Mouse (Mus musculus) neural tube, embryonic 13.5 days (tissue): ENCODE data around the gene Exoc6b. TPM values are rescaled to one million over a fixed set of nuclear protein-coding genes. Genes with fewer than 3 reads are reported as not detected.

Source experiments
- ATAC-seq: fragments of 200-750 bp; cut with Nextera tagmentation; 2 replicates; pipeline ENCODE4 v1.8.0; 2017; ENCODE audit warnings: low read depth, mild to moderate bottlenecking, moderate TSS enrichment, moderate library complexity
- H3K27ac ChIP-seq: fragments of 300-500 bp; sonication (generic); replicated peaks from 2 replicates; pipeline ENCODE4 v1.5.1; 2015; ENCODE audit warnings: moderate library complexity, mild to moderate bottlenecking, inconsistent platforms
- H3K27me3 ChIP-seq: fragments of 300-500 bp; sonication (generic); 2 replicates; pipeline ENCODE4 v1.6.1; 2015; ENCODE audit warnings: mild to moderate bottlenecking, inconsistent platforms
- H3K36me3 ChIP-seq: fragments of 300-500 bp; sonication (generic); 2 replicates; pipeline ENCODE4 v1.6.1; 2015; ENCODE audit warnings: mild to moderate bottlenecking, inconsistent platforms
- H3K4me1 ChIP-seq: fragments of 300-500 bp; sonication (generic); replicated peaks from 2 replicates; pipeline ENCODE4 v1.6.1; 2015; ENCODE audit warnings: inconsistent platforms
- H3K4me2 ChIP-seq: fragments of 300-500 bp; sonication (generic); 2 replicates; pipeline ENCODE4 v1.6.1; 2015; ENCODE audit warnings: inconsistent platforms, mild to moderate bottlenecking, moderate library complexity
- H3K4me3 ChIP-seq: fragments of 300-500 bp; sonication (generic); 2 replicates; pipeline ENCODE4 v1.5.1; 2015; ENCODE audit warnings: mild to moderate bottlenecking, inconsistent platforms
- H3K9ac ChIP-seq: fragments of 300-500 bp; sonication (generic); 2 replicates; pipeline ENCODE4 v1.6.1; 2015; ENCODE audit warnings: moderate library complexity, mild to moderate bottlenecking, inconsistent platforms
- H3K9me3 ChIP-seq: fragments of 300-500 bp; sonication (generic); 2 replicates; pipeline ENCODE4 v1.6.1; 2016; ENCODE audit warnings: inconsistent platforms
- WGBS: fragments of 180-500 bp; shearing (Covaris S2); methylation state at CpG from one replicate; pipeline ENCODE4 v1.1.7; 2015; 5-methylcytosine and 5-hydroxymethylcytosine counted together
- polyA plus RNA-seq: library from polyadenylated mRNA; unstranded; fragments of >200 nt; fragmentation: Nextera tagmentation; extraction: Ambion mirVana; gene quantifications from 2 replicates; pipeline ENCODE4 v1.2.1, GENCODE M21; 2015

The Exoc6b gene
- polyA plus RNA-seq, 1 experiment from 2014 or later: 41.4 TPM

GRCm38 (mm10) chr6:84693204-84693603 is 376.1 kb downstream of the Exoc6b start:
- 53% methylated on average over 2 of the region's 2 CpGs for WGBS
- no peak for ATAC-seq
- no peak overlapping the region for H3K27ac ChIP-seq

GRCm38 (mm10) chr6:84691907-84692306 is 377.4 kb downstream of the Exoc6b start:
- H3K9ac ChIP-seq: no peak overlapping the region
- no peak overlapping the region for H3K4me3 ChIP-seq
- no peak overlapping the region for H3K4me2 ChIP-seq
- peaks cover 12% of the 10 kb centered on the region; the same call in 1 of the 2 replicates for H3K4me1 ChIP-seq
- no peaks in the 10 kb centered on the region for H3K27me3 ChIP-seq
- no peak overlapping the region for H3K27ac ChIP-seq
- WGBS: 89% methylated on average over 3 of the region's 3 CpGs
- ATAC-seq: no peak
- 0 out of 2 replicates have a peak, but pooled peaks cover 4% of the 10 kb centered on the region for H3K36me3 ChIP-seq
- H3K9me3 ChIP-seq: no peaks in the 10 kb centered on the region

More at GRCm38 (mm10) chr6:84693204-84693603, 376.1 kb downstream of the Exoc6b start:
- peaks cover 25% of the 10 kb centered on the region for H3K4me1 ChIP-seq
- no peak overlapping the region for H3K9ac ChIP-seq
- 0 out of 2 replicates have a peak, but pooled peaks cover 2% of the 10 kb centered on the region for H3K36me3 ChIP-seq
- H3K4me3 ChIP-seq: no peak overlapping the region
- no peak overlapping the region for H3K4me2 ChIP-seq
- no peaks in the 10 kb centered on the region for H3K27me3 ChIP-seq
- no peaks in the 10 kb centered on the region for H3K9me3 ChIP-seq

DNA sequence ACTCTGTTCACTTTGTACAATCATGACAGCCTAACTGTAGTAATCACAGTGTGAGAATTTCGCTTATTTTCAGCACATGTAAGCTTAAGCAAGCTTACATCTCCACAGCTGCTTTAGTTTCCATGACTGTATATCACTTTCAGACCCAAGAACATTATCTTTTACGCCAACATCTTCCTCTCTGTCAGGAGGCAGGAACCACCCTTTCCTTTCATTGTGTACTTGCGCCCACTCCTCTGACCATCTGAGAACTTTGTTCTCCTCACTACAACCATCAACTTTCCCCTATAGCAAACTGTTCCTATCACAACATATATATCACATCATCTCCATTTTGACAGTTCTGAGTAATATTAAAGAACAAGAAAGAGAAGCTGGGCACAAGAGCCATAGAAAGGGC is 391.5 kb downstream of the Exoc6b start:
- 0 out of 2 replicates have a peak, but pooled peaks cover 5% of the 10 kb centered on the region for H3K36me3 ChIP-seq
- H3K9me3 ChIP-seq: peaks cover 6% of the 10 kb centered on the region
- H3K9ac ChIP-seq: no peak overlapping the region
- no peak overlapping the region for H3K4me3 ChIP-seq
- no peak overlapping the region for H3K4me2 ChIP-seq
- WGBS: 82% methylated on average over 3 of the region's 3 CpGs
- H3K27me3 ChIP-seq: no peaks in the 10 kb centered on the region
- H3K27ac ChIP-seq: no peak overlapping the region
- ATAC-seq: no peak
- H3K4me1 ChIP-seq: no peaks in the 10 kb centered on the region

DNA sequence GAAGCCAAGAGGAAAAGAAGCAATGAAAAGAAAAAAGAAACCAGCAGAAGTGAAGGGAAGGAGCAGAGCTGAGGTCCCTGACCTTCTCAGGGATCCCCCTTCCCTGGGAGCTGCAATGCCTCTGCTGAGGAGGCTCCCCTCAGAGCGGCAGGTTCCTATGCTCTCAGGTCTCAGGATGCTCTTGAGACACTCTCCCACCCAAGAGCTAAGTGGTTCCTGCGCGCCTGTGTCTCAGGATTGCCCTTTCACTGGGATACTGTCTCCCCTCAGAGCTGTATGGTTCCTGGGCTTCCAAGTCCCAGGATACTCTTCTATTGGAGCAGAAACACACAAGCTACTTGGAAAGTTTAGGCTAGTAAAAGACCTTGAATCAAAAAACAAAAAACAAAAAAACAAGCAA is 394.4 kb downstream of the Exoc6b start:
- no peak for ATAC-seq
- Histone ChIP-seq H3K9ac (no peak overlapping the region), H3K36me3 (0 out of 2 replicates have a peak, but pooled peaks cover 12% of the 10 kb centered on the region), H3K4me3 (no peak overlapping the region), H3K27ac (no peak overlapping the region), H3K4me2 (no peak overlapping the region), H3K4me1 (no peaks in the 10 kb centered on the region), H3K9me3 (peaks cover 19% of the 10 kb centered on the region), H3K27me3 (no peaks in the 10 kb centered on the region)
- WGBS: 100% methylated on average over 3 of the region's 3 CpGs

- Histone ChIP-seq H3K36me3 (0 out of 2 replicates have a peak, but pooled peaks cover 12% of the 10 kb centered on the region), H3K4me2 (no peak overlapping the region), H3K4me1 (no peaks in the 10 kb centered on the region), H3K9me3 (peaks cover 19% of the 10 kb centered on the region), H3K4me3 (no peak overlapping the region), H3K27ac (no peak overlapping the region), H3K27me3 (no peaks in the 10 kb centered on the region), H3K9ac (no peak overlapping the region)
- ATAC-seq: no peak
- WGBS: 87% methylated on average over 7 of the region's 7 CpGs
These were observed 395.2 kb downstream of the Exoc6b start for GRCm38 (mm10) chr6:84674136-84674535.

DNA sequence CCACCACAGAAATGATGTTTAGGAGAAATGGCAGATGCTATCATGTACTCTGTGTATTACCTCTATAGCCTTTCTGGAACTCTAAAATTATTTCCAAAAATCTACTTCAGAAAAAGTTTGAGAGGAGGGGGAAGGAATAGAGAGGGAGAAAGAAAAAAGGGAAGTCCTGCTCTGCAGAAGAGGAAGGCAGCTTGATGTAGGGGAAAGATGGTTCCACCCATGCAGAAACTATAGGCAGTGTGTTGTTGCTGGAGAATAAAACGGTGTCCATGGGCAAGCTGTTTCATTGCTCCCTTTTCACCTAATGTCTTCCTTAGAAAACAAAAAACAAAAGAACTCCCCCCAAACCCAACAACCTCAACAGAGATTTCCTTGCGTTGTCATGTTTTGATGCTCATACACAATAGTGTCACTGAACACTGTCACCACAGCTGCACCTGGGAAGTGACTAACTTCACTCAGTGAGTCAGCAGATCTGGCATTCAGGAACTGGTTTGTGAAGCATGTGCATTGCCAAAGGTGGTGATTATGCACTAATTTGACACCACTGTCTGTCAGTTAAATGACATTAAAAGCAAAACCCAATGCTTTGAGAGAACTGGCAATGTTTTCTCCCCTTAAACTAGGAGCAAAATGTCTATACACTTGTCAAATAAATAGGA is 407.7 kb downstream of the Exoc6b start:
- Histone ChIP-seq H3K27me3 (no peaks in the 10 kb centered on the region), H3K9ac (no peak overlapping the region), H3K4me3 (no peak overlapping the region), H3K4me2 (no peak overlapping the region), H3K36me3 (no peaks in the 10 kb centered on the region), H3K4me1 (no peaks in the 10 kb centered on the region), H3K27ac (no peak overlapping the region), H3K9me3 (no peaks in the 10 kb centered on the region)
- 84% methylated on average over 2 of the region's 2 CpGs for WGBS
- no peak for ATAC-seq

- no peak overlapping the region for H3K27ac ChIP-seq
- no peak overlapping the region for H3K9ac ChIP-seq
- WGBS: 80% methylated on average over 1 of the region's 1 CpGs
- no peaks in the 10 kb centered on the region for H3K27me3 ChIP-seq
- no peak for ATAC-seq
- no peaks in the 10 kb centered on the region for H3K4me1 ChIP-seq
- H3K9me3 ChIP-seq: no peaks in the 10 kb centered on the region
- H3K4me3 ChIP-seq: no peak overlapping the region
- no peaks in the 10 kb centered on the region for H3K36me3 ChIP-seq
- H3K4me2 ChIP-seq: no peak overlapping the region
These were observed 408.3 kb downstream of the Exoc6b start for GRCm38 (mm10) chr6:84660982-84661381.

GRCm38 (mm10) chr6:84657091-84657490 is 412.2 kb downstream of the Exoc6b start:
- no peak overlapping the region for H3K4me3 ChIP-seq
- H3K36me3 ChIP-seq: no peaks in the 10 kb centered on the region
- ATAC-seq: no peak
- H3K9me3 ChIP-seq: no peaks in the 10 kb centered on the region
- no peak overlapping the region for H3K27ac ChIP-seq
- no peaks in the 10 kb centered on the region for H3K4me1 ChIP-seq
- H3K9ac ChIP-seq: no peak overlapping the region
- 55% methylated on average over 1 of the region's 1 CpGs for WGBS
- H3K4me2 ChIP-seq: no peak overlapping the region
- H3K27me3 ChIP-seq: no peaks in the 10 kb centered on the region

DNA sequence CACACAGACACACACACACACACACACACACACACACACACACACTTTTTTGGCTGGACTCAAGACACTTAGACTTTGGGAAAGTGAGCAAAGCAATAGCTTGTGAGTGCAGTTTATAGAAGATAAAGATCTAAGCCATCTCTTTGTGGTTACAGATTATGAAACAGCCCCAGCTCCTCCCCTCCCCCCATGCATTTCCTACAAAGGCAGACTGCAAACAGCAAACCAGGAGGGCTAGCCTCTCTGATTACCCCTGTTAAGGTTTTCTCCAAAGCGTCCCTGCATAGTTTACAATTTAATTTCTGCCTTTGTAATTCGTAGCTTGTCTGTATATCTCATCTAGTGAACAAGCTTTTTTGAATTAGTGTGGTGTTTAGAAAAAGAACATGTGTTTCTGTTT is 412.6 kb downstream of the Exoc6b start:
- Histone ChIP-seq H3K4me2 (no peak overlapping the region), H3K4me1 (no peaks in the 10 kb centered on the region), H3K27me3 (no peaks in the 10 kb centered on the region), H3K9me3 (no peaks in the 10 kb centered on the region), H3K9ac (no peak overlapping the region), H3K36me3 (no peaks in the 10 kb centered on the region), H3K27ac (no peak overlapping the region), H3K4me3 (no peak overlapping the region)
- 62% methylated on average over 2 of the region's 2 CpGs for WGBS
- ATAC-seq: no peak

GRCm38 (mm10) chr6:84651902-84652301 is 417.4 kb downstream of the Exoc6b start:
- Histone ChIP-seq H3K9me3 (no peaks in the 10 kb centered on the region; the same call in 1 of the 2 replicates), H3K4me2 (no peak overlapping the region), H3K27ac (no peak overlapping the region), H3K4me3 (no peak overlapping the region), H3K4me1 (peaks cover 15% of the 10 kb centered on the region), H3K9ac (no peak overlapping the region), H3K36me3 (no peaks in the 10 kb centered on the region), H3K27me3 (no peaks in the 10 kb centered on the region)
- no peak for ATAC-seq
- WGBS: 91% methylated on average over 3 of the region's 3 CpGs

DNA sequence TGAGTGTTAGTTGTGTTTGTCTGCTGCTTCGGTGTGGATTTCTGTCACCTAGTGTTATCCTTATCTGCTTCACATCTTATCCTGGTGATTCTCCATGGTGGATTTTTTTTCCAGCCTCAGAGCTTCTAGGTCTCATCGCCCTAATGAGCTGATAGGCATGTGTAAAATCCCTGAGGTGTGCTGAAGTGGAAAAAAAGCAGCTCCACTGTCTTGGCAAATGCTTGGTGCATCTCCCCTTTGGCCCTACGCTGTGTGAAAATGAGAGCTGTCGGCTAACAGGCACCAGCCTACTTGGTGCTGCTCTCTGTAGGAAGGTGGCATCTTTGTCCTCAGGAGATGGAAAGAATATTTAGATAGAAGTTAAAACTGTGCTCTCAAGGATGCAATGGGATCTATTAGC is 422.1 kb downstream of the Exoc6b start:
- no peak for ATAC-seq
- Histone ChIP-seq H3K4me1 (peaks cover 31% of the 10 kb centered on the region), H3K9ac (no peak overlapping the region), H3K27me3 (no peaks in the 10 kb centered on the region), H3K27ac (peak overlapping the region; percentile 23; the same call in 1 of the 2 replicates), H3K4me2 (no peak overlapping the region), H3K4me3 (no peak overlapping the region), H3K36me3 (no peaks in the 10 kb centered on the region), H3K9me3 (no peaks in the 10 kb centered on the region; the same call in 1 of the 2 replicates)
- WGBS: 61% methylated on average over 4 of the region's 4 CpGs

GRCm38 (mm10) chr6:84646696-84647095 is 422.6 kb downstream of the Exoc6b start:
- 65% methylated on average over 2 of the region's 2 CpGs for WGBS
- Histone ChIP-seq H3K4me2 (no peak overlapping the region), H3K27ac (0 out of 2 replicates have a peak overlapping the region, but pooled peaks have one; percentile 23), H3K4me3 (no peak overlapping the region), H3K9ac (no peak overlapping the region), H3K4me1 (peaks cover 31% of the 10 kb centered on the region), H3K27me3 (no peaks in the 10 kb centered on the region), H3K36me3 (no peaks in the 10 kb centered on the region), H3K9me3 (no peaks in the 10 kb centered on the region; the same call in 1 of the 2 replicates)
- no peak for ATAC-seq

- no peaks in the 10 kb centered on the region for H3K9me3 ChIP-seq
- H3K36me3 ChIP-seq: no peaks in the 10 kb centered on the region
- no peaks in the 10 kb centered on the region for H3K27me3 ChIP-seq
- H3K9ac ChIP-seq: no peak overlapping the region
- WGBS: 50% methylated on average over 4 of the region's 4 CpGs
- no peak overlapping the region for H3K4me2 ChIP-seq
- no peak for ATAC-seq
- H3K4me1 ChIP-seq: peaks cover 19% of the 10 kb centered on the region
- H3K4me3 ChIP-seq: no peak overlapping the region
- H3K27ac ChIP-seq: no peak overlapping the region
These were observed 428.3 kb downstream of the Exoc6b start for GRCm38 (mm10) chr6:84641062-84641431.
